Mouse (Mus musculus): ENCODE results near the gene Cry1.

Gene Cry1

DNA sequence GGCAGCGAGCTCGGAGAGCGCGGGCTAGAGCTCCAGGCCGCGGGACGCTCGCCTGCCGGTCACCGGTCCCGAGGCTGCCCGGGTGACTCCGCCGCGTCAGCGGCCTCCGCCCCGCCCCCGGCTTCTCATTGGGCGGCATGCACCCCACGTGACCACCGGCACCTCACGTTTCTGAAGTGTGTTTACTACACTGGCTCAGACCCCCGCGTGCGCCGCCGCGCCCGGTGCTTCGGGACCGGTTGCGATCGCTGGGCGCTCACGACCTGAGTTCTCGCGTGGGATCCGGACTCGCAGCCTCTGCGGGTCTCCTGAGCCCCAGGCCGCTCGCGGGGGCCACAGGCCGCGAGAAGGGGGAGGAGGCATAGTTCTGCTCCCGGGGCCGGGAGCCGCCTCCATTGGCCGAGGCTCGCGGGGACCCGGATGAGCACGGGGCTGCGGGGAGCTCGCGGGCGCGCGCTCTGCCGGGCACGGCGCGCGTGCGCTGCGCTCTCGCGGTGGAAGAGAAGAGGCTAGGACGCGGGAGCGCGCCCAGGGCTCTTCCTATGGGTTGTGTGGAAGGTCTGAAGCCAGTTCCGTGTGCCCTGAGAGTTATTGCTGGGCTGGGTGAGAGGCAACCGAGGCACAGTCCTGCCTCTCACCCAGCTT, at the start of gene Cry1:
Gene Cry1 (minus strand): TSS at position 101 of the 645 bp plus-strand sequence.
- peak; percentile 84 to 93 for DNase-seq (ENCODE audit: low spot score in 2 of 2)

DNA sequence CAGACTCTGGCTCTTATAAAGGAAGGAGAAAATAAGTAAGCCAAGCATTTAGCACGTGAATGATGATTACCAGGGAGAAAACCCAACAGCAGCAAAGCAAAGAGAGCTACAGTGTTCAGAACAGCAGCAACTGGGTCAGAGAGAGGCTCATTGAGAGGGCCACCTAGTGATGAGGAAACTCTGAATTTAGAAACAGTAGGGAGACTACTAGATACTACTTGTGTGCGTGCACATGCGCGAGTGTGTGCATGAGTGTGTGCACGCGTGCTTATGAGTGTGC, 36.8 kb upstream of the Cry1 start:
- no peak for DNase-seq (ENCODE audit: low spot score in 2 of 2)

DNA sequence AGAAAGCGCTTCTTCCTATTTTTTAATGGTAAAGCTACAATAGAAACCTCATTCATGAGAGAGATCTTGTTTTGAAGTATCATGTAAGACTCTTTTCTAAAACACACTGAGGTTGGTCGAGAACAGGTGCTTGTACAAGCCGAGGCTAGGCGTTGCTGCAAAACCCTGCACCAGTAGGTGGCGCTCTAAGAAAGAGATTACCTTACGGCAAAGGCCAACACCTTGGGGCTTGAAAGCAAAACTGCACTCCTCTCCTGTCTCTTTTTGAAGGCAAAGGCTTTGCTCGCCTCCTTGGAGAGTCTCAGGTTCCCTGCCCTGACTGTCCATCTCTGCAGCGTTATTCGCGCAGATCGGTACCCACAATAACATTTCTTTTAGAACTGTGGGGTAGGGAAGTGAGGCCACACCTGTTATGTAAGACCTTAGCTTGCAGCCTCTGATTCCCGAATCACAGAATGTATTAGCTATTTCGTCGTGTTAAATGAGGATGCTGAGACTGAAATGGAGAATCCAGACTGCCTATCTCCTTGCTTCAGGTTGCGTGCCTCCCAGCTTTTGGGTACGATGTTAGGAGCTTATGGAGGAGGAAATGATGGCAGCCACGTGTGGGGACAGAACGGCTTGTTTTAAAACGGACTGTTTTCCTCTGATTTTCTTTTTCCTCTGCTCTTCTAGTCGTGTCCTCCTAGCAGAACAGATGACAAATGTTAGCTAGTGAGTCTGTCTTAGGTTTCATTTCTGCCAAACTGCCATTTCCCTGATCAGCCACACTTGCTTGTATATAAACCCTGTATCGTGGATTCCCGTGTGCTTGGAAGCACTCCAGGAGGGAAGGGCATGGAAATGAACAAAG, 36.3 kb upstream of the Cry1 start:
- peak; percentile 61 to 84 for DNase-seq (ENCODE audit: low spot score in 2 of 2)

- DNase-seq (ENCODE audit: low spot score in 2 of 2) = no peak
Observed at GRCm38 (mm10) chr10:85214847-85215246, 30.0 kb upstream of the Cry1 start.

- DNase-seq (ENCODE audit: low spot score in 2 of 2) = no peak
Observed at GRCm38 (mm10) chr10:85211673-85212072, 26.8 kb upstream of the Cry1 start.

DNA sequence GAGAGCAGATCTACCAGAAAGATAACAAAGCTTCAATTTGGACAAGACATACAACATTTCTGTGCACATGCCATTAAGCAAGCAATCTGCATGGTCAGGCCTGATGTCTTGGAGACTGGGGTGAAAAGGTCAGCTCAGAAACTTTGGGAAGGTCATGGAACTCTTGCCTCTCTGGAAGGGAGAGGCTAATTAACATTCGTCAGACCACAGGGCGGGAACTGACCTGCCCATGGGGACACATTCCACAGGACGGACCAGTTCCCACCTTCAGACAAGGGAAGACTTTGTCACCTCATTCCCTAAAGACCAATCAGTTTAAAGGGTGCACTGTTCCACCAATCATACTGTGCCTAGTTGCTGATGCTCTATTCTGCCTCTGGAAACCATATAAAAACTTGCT, 25.3 kb upstream of the Cry1 start:
- no peak for DNase-seq (ENCODE audit: low spot score in 2 of 2)

DNA sequence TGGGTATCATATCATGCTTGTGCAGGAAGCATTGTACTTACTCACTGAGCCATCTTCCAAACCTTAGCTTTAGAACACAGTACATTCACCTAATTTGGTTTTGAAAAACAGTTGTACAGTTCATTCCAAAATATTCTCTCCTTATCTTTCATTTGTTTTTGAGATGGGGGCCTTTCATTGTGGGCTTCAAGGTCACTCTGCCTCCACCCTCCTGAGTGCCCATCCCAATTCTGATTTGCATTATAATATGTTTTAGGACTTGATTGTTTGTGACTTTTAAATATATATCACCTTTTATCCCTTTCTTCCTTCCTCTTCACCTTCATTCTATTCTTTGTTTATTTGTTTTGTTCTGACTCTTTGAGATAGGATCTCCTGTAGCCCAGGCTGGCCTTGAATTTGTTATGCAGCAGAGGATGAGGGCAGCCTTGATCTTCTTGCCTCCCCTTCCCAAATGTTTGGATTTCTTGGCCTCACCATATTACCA, 24.3 kb upstream of the Cry1 start:
- DNase-seq (ENCODE audit: low spot score in 2 of 2) = no peak

DNA sequence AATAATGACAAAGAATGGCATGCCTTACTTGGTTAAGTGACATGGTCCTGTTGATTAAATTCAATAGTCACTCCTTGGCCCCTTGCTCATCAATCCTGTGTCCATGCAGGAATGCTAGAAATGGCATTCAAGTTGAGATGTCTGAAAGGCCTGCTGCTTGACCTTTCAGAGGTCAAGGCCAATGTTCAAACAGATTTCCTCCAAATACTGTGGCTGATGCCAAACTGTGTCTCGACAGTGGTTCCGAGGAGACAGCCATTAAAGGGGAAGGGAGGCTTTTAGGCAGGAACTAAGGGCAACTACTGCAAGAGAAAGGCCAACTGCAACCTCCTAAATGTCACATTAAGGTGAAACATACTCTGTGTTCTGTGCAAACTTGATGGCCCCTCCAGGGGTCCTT, 20.5 kb upstream of the Cry1 start:
- DNase-seq (ENCODE audit: low spot score in 2 of 2) = no peak

DNA sequence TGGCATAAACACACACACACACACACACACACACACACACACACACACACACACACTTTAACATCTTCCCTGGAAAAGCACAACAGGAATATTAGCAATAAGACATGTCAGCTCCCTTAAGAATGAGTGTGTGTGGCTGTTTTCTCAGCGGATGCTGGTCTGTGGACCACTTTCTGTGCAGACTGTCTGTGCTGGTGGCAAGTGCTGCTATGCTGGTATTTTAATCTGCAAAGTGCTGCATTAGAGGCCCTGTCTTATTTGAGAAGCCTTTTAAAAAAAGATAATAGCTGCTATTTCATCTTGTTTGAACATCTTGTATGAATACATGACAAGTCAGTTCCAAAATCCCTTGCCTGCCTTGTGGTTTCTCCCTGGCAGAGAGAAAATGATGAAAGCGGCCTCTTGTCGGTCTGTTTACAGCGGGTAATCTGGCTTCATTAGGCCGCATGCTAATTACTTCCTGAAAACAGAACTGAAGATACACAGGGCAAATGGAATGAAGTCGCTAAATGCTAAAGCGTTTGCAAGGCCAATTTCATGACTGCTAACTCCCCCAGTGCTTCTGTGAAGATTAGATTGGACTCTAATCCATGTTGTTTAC, 19.5 kb upstream of the Cry1 start:
- DNase-seq (ENCODE audit: low spot score in 2 of 2) = no peak

GRCm38 (mm10) chr10:85194528-85194927, 9.7 kb upstream of the Cry1 start:
- no peak for DNase-seq (ENCODE audit: low spot score in 2 of 2)

DNA sequence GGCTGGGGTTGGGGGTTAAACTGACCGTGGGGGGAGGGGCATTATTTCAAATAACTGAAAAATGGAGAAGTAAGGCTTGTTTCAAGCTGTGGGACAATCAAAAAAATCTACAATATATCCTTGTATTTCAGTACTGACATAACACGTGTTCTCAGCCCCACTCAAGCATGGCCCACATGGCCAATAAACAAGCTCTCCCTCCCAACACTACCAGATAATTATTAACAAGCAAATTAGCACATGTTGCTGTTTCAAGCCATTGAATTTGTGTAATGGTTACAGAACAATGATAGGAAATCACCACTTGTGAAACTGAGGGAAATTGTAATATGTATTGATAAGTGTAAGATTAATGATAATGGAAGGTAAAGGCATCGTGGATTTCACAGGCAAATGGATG, 8.5 kb upstream of the Cry1 start:
- no peak for DNase-seq (ENCODE audit: low spot score in 2 of 2)

- no peak for DNase-seq (ENCODE audit: low spot score in 2 of 2)
Observed at GRCm38 (mm10) chr10:85190652-85191051, 5.8 kb upstream of the Cry1 start.

DNA sequence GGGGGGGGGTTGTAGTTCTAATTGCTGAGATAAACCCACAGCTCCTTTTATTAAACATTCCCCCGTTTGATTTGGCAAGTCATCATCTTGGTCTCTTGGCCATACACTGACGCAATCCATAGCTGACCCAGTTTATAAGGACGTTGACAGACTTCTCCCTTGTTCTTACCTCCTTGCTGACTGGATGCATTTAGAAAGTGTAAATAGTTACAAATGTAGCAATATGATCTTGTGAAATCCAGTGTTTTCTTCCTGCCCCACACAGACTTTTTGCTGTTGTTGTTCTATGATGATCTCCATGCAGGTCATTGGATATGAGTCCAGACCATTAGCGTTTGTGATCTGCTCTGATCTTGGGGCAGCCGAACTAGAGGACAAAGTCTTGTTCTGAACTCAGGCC, 5.1 kb upstream of the Cry1 start:
- no peak for DNase-seq (ENCODE audit: low spot score in 2 of 2)

- no peak for DNase-seq (ENCODE audit: low spot score in 2 of 2)
Observed at GRCm38 (mm10) chr10:85186499-85186794, 1.6 kb upstream of the Cry1 start.

GRCm38 (mm10) chr10:85185639-85186498, 1.0 kb upstream of the Cry1 start:
- no peak for DNase-seq (ENCODE audit: low spot score in 2 of 2)

GRCm38 (mm10) chr10:85184201-85184963, 482 bp downstream of the Cry1 start:
- peak in 1 of 2 experiments; percentile 53 for DNase-seq (ENCODE audit: low spot score in 2 of 2)

DNA sequence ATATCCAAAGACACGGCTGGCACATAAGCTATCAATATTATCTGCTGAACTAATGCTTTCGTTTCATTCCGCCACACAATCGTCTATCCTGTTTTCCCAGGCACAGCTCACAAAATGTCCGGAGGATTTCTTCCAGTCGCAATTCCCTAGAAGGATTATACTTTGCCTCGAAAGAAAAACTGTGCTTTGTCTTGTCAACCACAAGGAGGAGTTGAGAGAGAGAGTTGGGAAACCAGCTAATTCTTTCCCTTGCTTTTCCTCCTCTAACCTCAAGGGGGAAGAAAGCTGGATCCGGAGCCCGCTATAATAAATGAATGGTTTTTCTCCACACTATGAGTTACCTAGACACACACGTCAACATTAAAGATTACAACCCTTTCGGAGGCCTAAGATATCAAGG, 1.2 kb downstream of the Cry1 start:
- no peak for DNase-seq (ENCODE audit: low spot score in 2 of 2)

GRCm38 (mm10) chr10:85182766-85183165, 2.1 kb downstream of the Cry1 start:
- DNase-seq (ENCODE audit: low spot score in 2 of 2) = no peak

GRCm38 (mm10) chr10:85176640-85177039, 8.2 kb downstream of the Cry1 start:
- DNase-seq (ENCODE audit: low spot score in 2 of 2) = no peak

- no peak for DNase-seq (ENCODE audit: low spot score in 2 of 2)
Observed at GRCm38 (mm10) chr10:85165306-85165705, 19.6 kb downstream of the Cry1 start.

DNA sequence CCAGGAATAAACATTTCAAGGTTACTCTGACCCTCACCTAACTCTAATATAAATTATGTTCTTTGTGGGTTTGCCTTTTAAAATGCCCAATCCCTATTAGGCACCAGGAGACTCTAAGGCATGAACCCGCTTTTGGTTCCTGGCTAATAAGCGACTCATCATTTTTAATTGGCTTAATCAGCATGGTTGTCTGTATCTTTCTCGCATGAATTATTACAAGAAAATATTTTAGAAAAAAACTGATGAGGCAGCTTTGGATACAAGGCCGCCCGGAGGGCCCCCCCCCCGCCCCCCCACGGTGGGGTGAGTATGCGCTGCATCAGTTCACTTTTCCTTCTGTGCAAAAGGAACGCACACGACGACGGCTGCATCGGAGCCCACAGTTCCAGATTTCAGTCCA, 20.1 kb downstream of the Cry1 start:
- DNase-seq (ENCODE audit: low spot score in 2 of 2) = no peak
